In the genomic region with DNA sequence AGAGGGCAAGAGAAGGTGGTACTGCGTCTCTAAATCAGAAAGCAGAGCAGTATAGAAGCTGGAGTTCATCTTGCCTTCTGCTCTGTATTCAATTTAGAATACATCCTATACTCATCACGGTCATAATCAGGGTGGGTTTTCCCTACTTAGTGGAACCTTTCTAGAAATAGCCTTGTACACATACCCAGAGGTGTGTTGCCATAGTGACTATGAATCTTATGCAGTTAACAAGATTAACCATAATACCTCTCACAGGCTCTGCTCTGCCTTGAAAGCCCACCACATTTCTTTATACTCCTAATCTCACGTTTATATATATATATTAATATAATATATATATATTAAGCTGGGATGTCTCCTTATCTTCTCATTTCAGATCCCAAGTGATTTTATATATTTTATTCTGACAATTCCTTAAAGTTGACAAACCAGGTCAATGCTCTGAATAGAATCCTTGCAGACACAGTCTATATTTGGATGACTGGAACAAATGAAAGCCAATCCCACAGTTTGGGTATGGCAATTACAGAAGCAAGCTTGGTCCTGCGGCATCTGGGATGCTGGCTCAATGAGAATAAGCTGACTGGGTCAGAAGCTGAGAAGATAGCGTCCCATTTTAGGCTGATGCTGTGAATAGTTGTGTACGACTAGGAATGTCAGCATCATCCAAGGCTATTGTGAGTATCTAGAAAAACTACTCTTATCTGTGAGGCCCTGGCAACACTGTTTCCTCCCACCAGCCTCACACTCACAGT, we compare ENCODE assay signal across 21 mouse cellular contexts. TPM values are rescaled to one million over a fixed set of nuclear protein-coding genes. Genes with fewer than 3 reads are reported as not detected.
"Had no signal": no experiment of that assay in that cellular context is flagged by ENCODE, and none has a peak within 500 bp of the region (broad histone marks: within the 10 kb centered on the region; RNA-seq: fewer than 3 reads in every experiment).

No protein-coding gene starts in this region.

- H3K27ac ChIP-seq: lung, embryonic 15.5 days; macrophage; neural tube, embryonic 12.5 days; stomach, embryonic 15.5 days; stomach, postnatal 0 days had no signal

- H3K36me3 ChIP-seq: lung, embryonic 15.5 days; neural tube, embryonic 12.5 days; stomach, embryonic 15.5 days had no signal

- H3K9ac ChIP-seq: liver, postnatal 0 days; lung, embryonic 15.5 days; neural tube, embryonic 12.5 days; stomach, embryonic 15.5 days had no signal

- H3K4me2 ChIP-seq: lung, embryonic 15.5 days; midbrain, embryonic 11.5 days; neural tube, embryonic 12.5 days; stomach, embryonic 15.5 days had no signal

- H3K4me3 ChIP-seq: lung, embryonic 15.5 days; megakaryocyte, embryonic 14.5 days; neural tube, embryonic 12.5 days; stomach, embryonic 15.5 days had no signal

- H3K9me3 ChIP-seq: lung, embryonic 15.5 days; neural tube, embryonic 12.5 days; stomach, embryonic 15.5 days had no signal

- ATAC-seq: liver, postnatal 0 days; lung, postnatal 0 days had no signal

- H3K27me3 ChIP-seq: lung, embryonic 15.5 days; megakaryocyte, embryonic 14.5 days; neural tube, embryonic 12.5 days; stomach, embryonic 15.5 days had no signal

- H3K4me1 ChIP-seq: lung, embryonic 15.5 days; megakaryocyte, embryonic 14.5 days; neural tube, embryonic 12.5 days; stomach, embryonic 15.5 days had no signal

- DNase-seq: liver, postnatal 0 days; lung, adult 2 months; lung, postnatal 14 days; lung, postnatal 36 days; midbrain, embryonic 14.5 days; right cerebral cortex, postnatal 14 days; thymus, adult 2 months; thymus, postnatal 25 days; thymus, postnatal 4 days had no signal

RNA-seq across cellular contexts. Expression of gene Tmem200a, which starts 40.4 kb away (rescaled TPM):
- total RNA-seq: megakaryocyte progenitor cell, adult 5-6 weeks; monocyte, adult 5-6 weeks; neutrophil, adult 5-6 weeks had no signal
- polyA plus RNA-seq: liver, postnatal 0 days; macrophage had no signal

RNA-seq across cellular contexts. Expression of gene Gm9767, which starts 41.2 kb away (rescaled TPM):
- total RNA-seq: megakaryocyte progenitor cell, adult 5-6 weeks; monocyte, adult 5-6 weeks; neutrophil, adult 5-6 weeks had no signal
- polyA plus RNA-seq: liver, postnatal 0 days; lung, embryonic 15.5 days; macrophage; spleen, adult 2 months had no signal
